Mouse (Mus musculus) erythroblast, embryonic 14.5 days (primary cell): ENCODE results near the gene Gm28043. TPM values are rescaled to one million over a fixed set of nuclear protein-coding genes. Genes with fewer than 3 reads are reported as not detected.
"Not testable (repeated sequence)": the region's sequence is repeated elsewhere in the genome, so short reads cannot be mapped to it uniquely, and the experiment has no call there.

Experiments
- H3K27me3 ChIP-seq: 2 replicates; pipeline ENCODE4 v1.6.1; 2012; ENCODE audit warnings: inconsistent platforms; ENCODE audit not compliant: control insufficient read depth
- H3K36me3 ChIP-seq: 2 replicates; pipeline ENCODE4 v1.6.1; 2012; ENCODE audit warnings: mild to moderate bottlenecking, inconsistent platforms; ENCODE audit not compliant: control insufficient read depth
- H3K4me1 ChIP-seq: 2 replicates; pipeline ENCODE4 v1.6.1; 2012; ENCODE audit warnings: inconsistent platforms; ENCODE audit not compliant: control insufficient read depth
- H3K4me3 ChIP-seq: replicated peaks from 2 replicates; pipeline ENCODE3; 2012; ENCODE audit warnings: moderate library complexity, mild to moderate bottlenecking, inconsistent platforms
- H3K9me3 ChIP-seq: 2 replicates; pipeline ENCODE4 v1.6.1; 2012; ENCODE audit warnings: low read length, inconsistent platforms, mixed read lengths; ENCODE audit not compliant: control insufficient read depth
- GATA1 ChIP-seq: IDR thresholded peaks from 2 replicates; pipeline ENCODE4 v1.6.1; 2012; ENCODE audit warnings: low read length, inconsistent platforms, mixed read lengths
- TAL1 ChIP-seq: IDR thresholded peaks from 3 replicates; pipeline ENCODE4 v1.6.1; 2012; ENCODE audit warnings: low read length, inconsistent platforms, mixed read lengths
- polyA plus RNA-seq: library from polyadenylated mRNA; stranded (reverse); fragments of >175 nt; gene quantifications from 2 replicates; pipeline ENCODE4 v1.2.3, GENCODE M21; 2012

Gm28043 gene
- polyA plus RNA-seq, 1 experiment = 0.01 TPM

- TF ChIP-seq GATA1 = no peak
- no peak for TF ChIP-seq TAL1
- peaks cover 15% of the 10 kb centered on the region for H3K36me3 ChIP-seq
- H3K9me3 ChIP-seq = no peaks in the 10 kb centered on the region
- no peak overlapping the region for H3K4me3 ChIP-seq
- no peaks in the 10 kb centered on the region for H3K27me3 ChIP-seq
- H3K4me1 ChIP-seq = peaks cover 12% of the 10 kb centered on the region
Measured at GRCm38 (mm10) chr17:29586921-29587320, 27.8 kb upstream of the Gm28043 start.

- Histone ChIP-seq H3K9me3 (no peaks in the 10 kb centered on the region), H3K4me3 (no peak overlapping the region), H3K4me1 (peaks cover 1% of the 10 kb centered on the region; the same call in 1 of the 2 replicates), H3K36me3 (peaks cover 3% of the 10 kb centered on the region), H3K27me3 (no peaks in the 10 kb centered on the region)
- TF ChIP-seq GATA1 (no peak), TAL1 (no peak)
Measured at GRCm38 (mm10) chr17:29589221-29589898, 25.3 kb upstream of the Gm28043 start.

GRCm38 (mm10) chr17:29595891-29596770 is 18.5 kb upstream of the Gm28043 start:
- TF ChIP-seq TAL1 (no peak), GATA1 (no peak)
- Histone ChIP-seq H3K27me3 (no peaks in the 10 kb centered on the region), H3K9me3 (no peaks in the 10 kb centered on the region), H3K36me3 (peaks cover 42% of the 10 kb centered on the region), H3K4me1 (no peaks in the 10 kb centered on the region), H3K4me3 (no peak overlapping the region)

GRCm38 (mm10) chr17:29596771-29597132 is 17.9 kb upstream of the Gm28043 start:
- TF ChIP-seq TAL1 (no peak), GATA1 (no peak)
- peaks cover 42% of the 10 kb centered on the region for H3K36me3 ChIP-seq
- H3K4me1 ChIP-seq = no peaks in the 10 kb centered on the region
- no peak overlapping the region for H3K4me3 ChIP-seq
- no peaks in the 10 kb centered on the region for H3K27me3 ChIP-seq
- no peaks in the 10 kb centered on the region for H3K9me3 ChIP-seq

- H3K27me3 ChIP-seq = no peaks in the 10 kb centered on the region
- H3K9me3 ChIP-seq = no peaks in the 10 kb centered on the region
- H3K4me1 ChIP-seq = peaks cover 1% of the 10 kb centered on the region
- H3K36me3 ChIP-seq = peaks cover 53% of the 10 kb centered on the region
- no peak for TF ChIP-seq GATA1
- no peak overlapping the region for H3K4me3 ChIP-seq
Measured at GRCm38 (mm10) chr17:29599051-29599450, 15.6 kb upstream of the Gm28043 start.

GRCm38 (mm10) chr17:29599537-29599936 is 15.1 kb upstream of the Gm28043 start:
- Histone ChIP-seq H3K4me1 (peaks cover 1% of the 10 kb centered on the region), H3K36me3 (peaks cover 54% of the 10 kb centered on the region), H3K27me3 (no peaks in the 10 kb centered on the region), H3K9me3 (no peaks in the 10 kb centered on the region), H3K4me3 (no peak overlapping the region)
- TF ChIP-seq TAL1 (no peak), GATA1 (no peak)

- peaks cover 49% of the 10 kb centered on the region for H3K36me3 ChIP-seq
- H3K4me3 ChIP-seq = no peak overlapping the region
- H3K27me3 ChIP-seq = no peaks in the 10 kb centered on the region
- H3K4me1 ChIP-seq = peaks cover 4% of the 10 kb centered on the region
- no peak for TF ChIP-seq GATA1
- no peak for TF ChIP-seq TAL1
- H3K9me3 ChIP-seq = no peaks in the 10 kb centered on the region
Measured at GRCm38 (mm10) chr17:29601391-29601790, 13.3 kb upstream of the Gm28043 start.

- H3K36me3 ChIP-seq = peaks cover 45% of the 10 kb centered on the region
Measured at GRCm38 (mm10) chr17:29603283-29603682, 11.4 kb upstream of the Gm28043 start.

GRCm38 (mm10) chr17:29613453-29613852 is 1.2 kb upstream of the Gm28043 start:
- H3K4me3 ChIP-seq, H3K27me3 ChIP-seq, H3K9me3 ChIP-seq: not testable (repeated sequence)
- peaks cover 43% of the 10 kb centered on the region for H3K4me1 ChIP-seq
- H3K36me3 ChIP-seq = peaks cover 20% of the 10 kb centered on the region

More at GRCm38 (mm10) chr17:29603283-29603682, 11.4 kb upstream of the Gm28043 start:
- Histone ChIP-seq H3K9me3 (no peaks in the 10 kb centered on the region), H3K27me3 (no peaks in the 10 kb centered on the region), H3K4me3 (no peak overlapping the region), H3K4me1 (peaks cover 5% of the 10 kb centered on the region)
- no peak for TF ChIP-seq GATA1
